12 mouse cellular contexts compared by ENCODE assay signal in the genomic region with DNA sequence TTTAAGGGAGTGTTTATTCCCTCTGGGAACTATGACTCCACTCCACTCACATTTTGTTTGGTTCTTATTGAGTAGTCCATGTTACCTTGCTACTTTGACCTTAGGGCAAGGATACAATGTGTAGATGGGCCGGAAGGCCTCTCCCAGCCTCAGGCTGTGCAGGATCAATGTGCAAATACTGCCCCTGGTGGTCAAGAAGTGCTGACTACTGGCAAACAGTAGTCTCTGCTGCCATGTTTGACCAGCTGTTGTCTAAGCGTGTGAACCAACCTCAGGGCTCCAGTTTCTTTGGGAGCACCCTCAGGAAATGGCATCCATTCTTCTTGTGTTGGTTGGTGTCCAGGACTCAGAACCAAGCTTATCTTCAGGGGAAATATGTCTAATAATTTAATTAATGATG. TPM values are rescaled to one million over a fixed set of nuclear protein-coding genes. Genes with fewer than 3 reads are reported as not detected.
DNase-seq lines count a peak whose midpoint lies in the region; ATAC-seq and TF ChIP-seq lines count a peak whose summit lies in the region.
"Had no signal": no experiment of that assay in that cellular context is flagged by ENCODE, and none has a peak within 500 bp of the region (broad histone marks: within the 10 kb centered on the region; RNA-seq: fewer than 3 reads in every experiment).

No protein-coding gene starts in this region.

- H3K4me3 ChIP-seq in layer of hippocampus, adult 2 months = no peak overlapping the region
- H3K4me3 ChIP-seq in MEL (ENCODE audit: control insufficient read depth in 1 of 2, insufficient read depth in 1 of 2, low read depth in 2 of 2, low read length in 2 of 2) = no peak overlapping the region
- H3K4me3 ChIP-seq in limb, embryonic 14.5 days (replicated peaks; ENCODE audit: low read length) = no peak overlapping the region
- H3K4me3 ChIP-seq: forebrain, embryonic 15.5 days; hindbrain, embryonic 12.5 days; limb, embryonic 12.5 days had no signal

- no peak for TF ChIP-seq POLR2A in MEL (IDR thresholded peaks at IDR 0.05; ENCODE audit: control insufficient read depth in 1 of 2, insufficient read depth in 1 of 2, low read depth in 1 of 2, low read length in 2 of 2, poor library complexity in 1 of 2)
- TF ChIP-seq POLR2A in limb, embryonic 14.5 days (IDR thresholded peaks at IDR 0.05; ENCODE audit: borderline replicate concordance, extremely low read depth, insufficient read depth, insufficient read length) = no peak

- H3K27ac ChIP-seq in layer of hippocampus, adult 2 months = no peak overlapping the region
- H3K27ac ChIP-seq in MEL (ENCODE audit: control insufficient read depth, low read depth, low read length) = no peak overlapping the region
- no peak overlapping the region for H3K27ac ChIP-seq in limb, embryonic 14.5 days (replicated peaks; ENCODE audit: low read depth, low read length)
- H3K27ac ChIP-seq: forebrain, embryonic 15.5 days; hindbrain, embryonic 12.5 days; limb, embryonic 12.5 days had no signal

- DNase-seq in CD4-positive, CD25-positive, alpha-beta regulatory T cell, adult 2 months (ENCODE audit: low read depth, low spot score) = peak; percentile 15
- DNase-seq in layer of hippocampus, adult 2 months (ENCODE audit: low spot score in 2 of 2) = no peak
- DNase-seq in layer of hippocampus, adult 9-11 months = no peak
- peak; percentile 3 for DNase-seq in MEL (ENCODE audit: low read depth, low spot score)
- DNase-seq in limb, embryonic 14.5 days (ENCODE audit: low spot score) = peak; percentile 61
- DNase-seq in cerebellum, adult 11 months = no peak
- DNase-seq: midbrain, embryonic 14.5 days had no signal

- H3K27me3 ChIP-seq in MEL (ENCODE audit: control insufficient read depth in 1 of 2, insufficient read depth in 2 of 2, low read length in 2 of 2) = no peaks in the 10 kb centered on the region
- no peaks in the 10 kb centered on the region for H3K27me3 ChIP-seq in limb, embryonic 14.5 days (ENCODE audit: control insufficient read depth, insufficient read depth, low read length)
- H3K27me3 ChIP-seq: forebrain, embryonic 15.5 days; hindbrain, embryonic 12.5 days; limb, embryonic 12.5 days had no signal

- no peak for ATAC-seq in CD4-positive, CD25-positive, alpha-beta regulatory T cell, adult 4 months
- ATAC-seq in limb, embryonic 14.5 days (ENCODE audit: low FRiP score, low read depth) = peak; percentile 60
- no peak for ATAC-seq in erythroblast, adult 5-6 weeks (replicated peaks; ENCODE audit: low FRiP score, poor library complexity, severe bottlenecking)
- ATAC-seq: forebrain, embryonic 15.5 days had no signal

- no peaks in the 10 kb centered on the region for H3K9me3 ChIP-seq in MEL (replicated peaks; ENCODE audit: insufficient read depth, low read length)
- H3K9me3 ChIP-seq in limb, embryonic 14.5 days (ENCODE audit: control insufficient read depth, low read length) = no peaks in the 10 kb centered on the region
- H3K9me3 ChIP-seq: forebrain, embryonic 15.5 days; hindbrain, embryonic 12.5 days; limb, embryonic 12.5 days had no signal

- TF ChIP-seq CTCF in layer of hippocampus, adult 2 months (conservative IDR thresholded peaks at IDR 0.05) = peak; percentile 51
- TF ChIP-seq CTCF in MEL (IDR thresholded peaks at IDR 0.05 in 2 of 3, conservative IDR thresholded peaks at IDR 0.05 in 1 of 3; ENCODE audit: control insufficient read depth in 1 of 3, insufficient read depth in 1 of 3, low read depth in 2 of 3, low read length in 3 of 3, poor library complexity in 1 of 3, severe bottlenecking in 1 of 3) = peak in 1 of 3 experiments; percentile 17; a peak in 1 of 6 replicates

- no peak overlapping the region for H3K4me2 ChIP-seq in limb, embryonic 14.5 days (replicated peaks; ENCODE audit: low read depth, low read length, severe bottlenecking)
- H3K4me2 ChIP-seq: forebrain, embryonic 15.5 days; hindbrain, embryonic 12.5 days; limb, embryonic 12.5 days had no signal

- WGBS in limb, embryonic 14.5 days = 75% methylated on average over 2 of the region's 2 CpGs

- H3K9ac ChIP-seq in MEL (ENCODE audit: control insufficient read depth, low read depth, low read length, poor library complexity, severe bottlenecking) = no peak overlapping the region
- no peak overlapping the region for H3K9ac ChIP-seq in limb, embryonic 14.5 days (ENCODE audit: low read depth, low read length, severe bottlenecking)
- H3K9ac ChIP-seq: forebrain, embryonic 15.5 days; hindbrain, embryonic 12.5 days; limb, embryonic 12.5 days had no signal

- no peak for TF ChIP-seq EP300 in MEL (IDR thresholded peaks at IDR 0.05; ENCODE audit: low read depth in 1 of 2, low read length in 2 of 2)

- no peaks in the 10 kb centered on the region for H3K36me3 ChIP-seq in MEL (ENCODE audit: control insufficient read depth in 1 of 2, insufficient read depth in 2 of 2, low read length in 2 of 2)
- H3K36me3 ChIP-seq in limb, embryonic 14.5 days (ENCODE audit: control insufficient read depth, insufficient read depth, low read length) = no peaks in the 10 kb centered on the region
- H3K36me3 ChIP-seq: forebrain, embryonic 15.5 days; hindbrain, embryonic 12.5 days; limb, embryonic 12.5 days had no signal

- TF ChIP-seq RAD21 in MEL (IDR thresholded peaks at IDR 0.05; ENCODE audit: low read depth, low read length) = peak; percentile 17

- no peaks in the 10 kb centered on the region for H3K79me2 ChIP-seq in MEL (ENCODE audit: control insufficient read depth, insufficient read depth, low read length, poor library complexity)

- H3K4me1 ChIP-seq in MEL (ENCODE audit: control insufficient read depth in 1 of 2, insufficient read depth in 2 of 2, low read length in 2 of 2) = no peaks in the 10 kb centered on the region
- no peaks in the 10 kb centered on the region for H3K4me1 ChIP-seq in limb, embryonic 14.5 days (ENCODE audit: control insufficient read depth, insufficient read depth, low read length)
- H3K4me1 ChIP-seq: forebrain, embryonic 15.5 days; hindbrain, embryonic 12.5 days; limb, embryonic 12.5 days had no signal

TF ChIP-seq in MEL, 35 proteins besides CTCF, POLR2A, EP300 and RAD21:
- TF ChIP-seq GATA1 (IDR thresholded peaks at IDR 0.05; ENCODE audit: low read depth, low read length) (no peak), ZMIZ1 (IDR thresholded peaks at IDR 0.05; ENCODE audit: low read depth, low read length) (no peak)
TF ChIP-seq in MEL: peak in this region for 0.

RNA-seq across cellular contexts. Expression of a gene that starts 36.6 kb away (rescaled TPM):
- polyA plus RNA-seq in CD4-positive, CD25-positive, alpha-beta regulatory T cell, adult 4 months (2017; shearing (Covaris generic)) = not detected
- total RNA-seq in layer of hippocampus, adult 2 months (2021) = 1 to 10 TPM; 3.4 to 5.7 TPM
- total RNA-seq in MEL (2012; rRNA removed) = not detected in 2 replicates
- polyA plus RNA-seq in MEL (2012; ENCODE audit: insufficient read depth in 1 of 2, insufficient read length in 2 of 2, low read depth in 1 of 2, low replicate concordance in 2 of 2, missing spikeins in 1 of 2) = not detected
- polyA plus RNA-seq in limb, embryonic 14.5 days (2012; rRNA removed) = 13.6 TPM in 2 replicates
- 21.5 and 22.9 TPM in 2 replicates for polyA plus RNA-seq in limb, embryonic 14.5 days (2014; fragmentation: Nextera tagmentation; extraction: Ambion mirVana)
- not detected in 2 replicates for total RNA-seq in erythroblast, adult 5-6 weeks (2015; ENCODE audit: low replicate concordance)
- total RNA-seq in erythroblast, adult 5-6 weeks (2017; ENCODE audit: low replicate concordance) = 0.42 TPM in 1 of 2 replicates, not detected in the other

Comparison
In these comparisons a context has a peak if more than half of its experiments do, and no peak if none do; other contexts are left out.
1. DNase-seq: peak in CD4-positive, CD25-positive, alpha-beta regulatory T cell, adult 2 months (single experiment), MEL (single experiment) and limb, embryonic 14.5 days (single experiment); none in layer of hippocampus, adult 2 months (0 of 2), layer of hippocampus, adult 9-11 months (single experiment) and cerebellum, adult 11 months (single experiment).